Mouse (Mus musculus): ENCODE measurements around the gene Rsph3a. TPM values are rescaled to one million over a fixed set of nuclear protein-coding genes. Genes with fewer than 3 reads are reported as not detected.
"Not testable (repeated sequence)": the region's sequence is repeated elsewhere in the genome, so short reads cannot be mapped to it uniquely, and the experiment has no call there.

Gene Rsph3a
- 10 to 100 TPM; 22.1 to 23.7 TPM for total RNA-seq (2021)
- long read RNA-seq, experiment 1, transcript Rsph3a-201 (8 exons, 2,189 nt): major isoform, 23 of 24 reads
- long read RNA-seq, experiment 1, partial matches to known transcripts: 0 of 24 reads
- long read RNA-seq, experiment 1, other reads (novel, unspliced or antisense): 0 of 24 reads
- long read RNA-seq, experiment 2, transcript Rsph3a-201 (8 exons, 2,189 nt): major isoform, 28 of 32 reads
- long read RNA-seq, experiment 2, partial matches to known transcripts: 1 of 32 reads
- long read RNA-seq, experiment 2, other reads (novel, unspliced or antisense): 2 of 32 reads

GRCm38 (mm10) chr17:7945117-7946052 lies at the start of gene Rsph3a:
Gene Rsph3a, plus strand, starts transcription at chr17:7945614.
- peak within 1 kb of the TSS; percentile 77 for H3K4me3 ChIP-seq
- peak; percentile 16; the same call in 1 of the 2 replicates for TF ChIP-seq CTCF (IDR thresholded peaks at IDR 0.05)
- H3K27ac ChIP-seq: peak within 1 kb of the TSS; percentile 93
- intact Hi-C loops (cut with DNase I): not testable (repeated sequence)
- peak; percentile 93 for DNase-seq

- no peak overlapping the region for H3K4me3 ChIP-seq
- TF ChIP-seq CTCF (IDR thresholded peaks at IDR 0.05): no peak
- H3K27ac ChIP-seq: no peak overlapping the region
- intact Hi-C loops (cut with DNase I): no loop called here
- no peak for DNase-seq
Measured at GRCm38 (mm10) chr17:7896047-7896635, 49.3 kb upstream of the Rsph3a start.

GRCm38 (mm10) chr17:7897120-7897519 lies 48.3 kb upstream of the Rsph3a start:
- no peak overlapping the region for H3K27ac ChIP-seq
- intact Hi-C loops (cut with DNase I): no loop called here
- peak overlapping the region; percentile 25 for H3K4me3 ChIP-seq
- DNase-seq: no peak
- no peak for TF ChIP-seq CTCF (IDR thresholded peaks at IDR 0.05)

- no peak for TF ChIP-seq CTCF (IDR thresholded peaks at IDR 0.05)
- no peak for DNase-seq
- Histone ChIP-seq H3K27ac (no peak overlapping the region), H3K4me3 (no peak overlapping the region)
- intact Hi-C loops (cut with DNase I): no loop called here
Measured at GRCm38 (mm10) chr17:7897756-7898155, 47.7 kb upstream of the Rsph3a start.

- intact Hi-C loops (cut with DNase I): no loop called here
- Histone ChIP-seq H3K4me3 (no peak overlapping the region), H3K27ac (no peak overlapping the region)
- no peak for DNase-seq
- TF ChIP-seq CTCF (IDR thresholded peaks at IDR 0.05): no peak
Measured at GRCm38 (mm10) chr17:7899233-7899632, 46.2 kb upstream of the Rsph3a start.

- Histone ChIP-seq H3K27ac (no peak overlapping the region), H3K4me3 (no peak overlapping the region)
- DNase-seq: no peak
- TF ChIP-seq CTCF (IDR thresholded peaks at IDR 0.05): no peak
- intact Hi-C loops (cut with DNase I): no loop called here
Measured at GRCm38 (mm10) chr17:7899961-7900360, 45.5 kb upstream of the Rsph3a start.

GRCm38 (mm10) chr17:7901536-7901935 lies 43.9 kb upstream of the Rsph3a start:
- intact Hi-C loops (cut with DNase I): no loop called here
- no peak overlapping the region for H3K27ac ChIP-seq
- no peak for TF ChIP-seq CTCF (IDR thresholded peaks at IDR 0.05)
- no peak for DNase-seq
- H3K4me3 ChIP-seq: no peak overlapping the region

GRCm38 (mm10) chr17:7902362-7902761 lies 43.1 kb upstream of the Rsph3a start:
- H3K27ac ChIP-seq: no peak overlapping the region
- no peak overlapping the region for H3K4me3 ChIP-seq
- intact Hi-C loops (cut with DNase I): no loop called here
- DNase-seq: no peak
- no peak for TF ChIP-seq CTCF (IDR thresholded peaks at IDR 0.05)

GRCm38 (mm10) chr17:7904992-7905391 lies 40.4 kb upstream of the Rsph3a start:
- no peak for DNase-seq
- Histone ChIP-seq H3K4me3 (no peak overlapping the region), H3K27ac (no peak overlapping the region)
- TF ChIP-seq CTCF (IDR thresholded peaks at IDR 0.05): no peak
- intact Hi-C loops (cut with DNase I): no loop called here

- TF ChIP-seq CTCF (IDR thresholded peaks at IDR 0.05): no peak
- Histone ChIP-seq H3K27ac (no peak overlapping the region), H3K4me3 (no peak overlapping the region)
- intact Hi-C loops (cut with DNase I): no loop called here
- DNase-seq: no peak
Measured at GRCm38 (mm10) chr17:7905936-7906685, 39.3 kb upstream of the Rsph3a start.

GRCm38 (mm10) chr17:7914596-7915227 lies 30.7 kb upstream of the Rsph3a start:
- H3K27ac ChIP-seq: no peak overlapping the region
- no peak for TF ChIP-seq CTCF (IDR thresholded peaks at IDR 0.05)
- no peak for DNase-seq
- intact Hi-C loops (cut with DNase I): no loop called here
- H3K4me3 ChIP-seq: no peak overlapping the region

- intact Hi-C loops (cut with DNase I): no loop called here
- no peak for DNase-seq
Measured at GRCm38 (mm10) chr17:7915791-7916190, 29.6 kb upstream of the Rsph3a start.

More at GRCm38 (mm10) chr17:7915791-7916190, 29.6 kb upstream of the Rsph3a start:
- Histone ChIP-seq H3K27ac (no peak overlapping the region), H3K4me3 (no peak overlapping the region)
- no peak for TF ChIP-seq CTCF (IDR thresholded peaks at IDR 0.05)

Data from gastrocnemius, adult 2 months (tissue).